Mouse (Mus musculus) MEL (cell line): ENCODE data around the gene Cadm4. TPM values are rescaled to one million over a fixed set of nuclear protein-coding genes. Genes with fewer than 3 reads are reported as not detected.

Source experiments
- DNase-seq: peaks from one replicate; pipeline ENCODE4 v3.0.0; 2011; ENCODE audit warnings: low read depth, low spot score
- H3K27ac ChIP-seq: 2 replicates; pipeline ENCODE4 v1.5.1; 2012; ENCODE audit warnings: low read depth, mild to moderate bottlenecking, control low read depth, low read length, moderate library complexity; ENCODE audit not compliant: control insufficient read depth
- H3K27me3 ChIP-seq, 2 experiments: fragments of 150-350 bp in 1 of 2; sonication (generic) in 1 of 2; 2 replicates each; pipeline ENCODE4 v1.6.1; 2012; ENCODE audit warnings: low read length in 2 of 2, mild to moderate bottlenecking in 2 of 2, improper control_type of control experiment in 1 of 2, moderate library complexity in 1 of 2; ENCODE audit not compliant: insufficient read depth in 2 of 2, control insufficient read depth in 1 of 2
- H3K36me3 ChIP-seq, 2 experiments: 2 replicates each; pipeline ENCODE4 v1.6.1; 2012 to 2014; ENCODE audit warnings: low read length in 2 of 2, improper control_type of control experiment in 1 of 2, inconsistent platforms in 1 of 2, mild to moderate bottlenecking in 1 of 2; ENCODE audit not compliant: insufficient read depth in 2 of 2, control insufficient read depth in 1 of 2
- H3K4me1 ChIP-seq, 2 experiments: fragments of 150-350 bp in 1 of 2; sonication (generic) in 1 of 2; 2 replicates each; pipeline ENCODE4 v1.6.1; 2012; ENCODE audit warnings: low read length in 2 of 2, improper control_type of control experiment in 1 of 2, mild to moderate bottlenecking in 1 of 2; ENCODE audit not compliant: insufficient read depth in 2 of 2, control insufficient read depth in 1 of 2
- H3K4me3 ChIP-seq, 2 experiments: fragments of 150-350 bp in 1 of 2; sonication (generic) in 1 of 2; 2 replicates each; pipeline ENCODE4 v1.5.1; 2012; ENCODE audit warnings: low read depth in 2 of 2, low read length in 2 of 2, mild to moderate bottlenecking in 2 of 2, moderate library complexity in 2 of 2, control low read depth in 1 of 2, improper control_type of control experiment in 1 of 2; ENCODE audit not compliant: control insufficient read depth in 1 of 2, insufficient read depth in 1 of 2
- H3K79me2 ChIP-seq: 2 replicates; pipeline ENCODE4 v1.6.1; 2012; ENCODE audit warnings: mild to moderate bottlenecking, low read length, moderate library complexity; ENCODE audit not compliant: control insufficient read depth, poor library complexity, insufficient read depth
- H3K9ac ChIP-seq: 2 replicates; pipeline ENCODE4 v1.6.1; 2012; ENCODE audit warnings: low read depth, mild to moderate bottlenecking, control low read depth, low read length, moderate library complexity; ENCODE audit not compliant: control insufficient read depth, poor library complexity, severe bottlenecking
- H3K9me3 ChIP-seq: fragments of 150-350 bp; sonication (generic); replicated peaks from 2 replicates; pipeline ENCODE4 v1.6.1; 2012; ENCODE audit warnings: mild to moderate bottlenecking, low read length, improper control_type of control experiment, moderate library complexity; ENCODE audit not compliant: insufficient read depth
- CHD2 ChIP-seq: IDR thresholded peaks from 2 replicates; pipeline ENCODE4 v1.6.1; 2011; ENCODE audit warnings: low read length, improper control_type of control experiment
- E2F4 ChIP-seq: IDR thresholded peaks from 2 replicates; pipeline ENCODE4 v1.6.1; 2011; ENCODE audit warnings: low read depth, low read length, improper control_type of control experiment, borderline replicate concordance
- ELF1 ChIP-seq: IDR thresholded peaks from 2 replicates; pipeline ENCODE4 v1.6.1; 2014; ENCODE audit warnings: low read depth, mild to moderate bottlenecking, inconsistent platforms, low read length, improper control_type of control experiment, moderate library complexity
- ETS1 ChIP-seq: IDR thresholded peaks from 2 replicates; pipeline ENCODE4 v1.6.1; 2012; ENCODE audit warnings: low read depth, mild to moderate bottlenecking, inconsistent platforms, low read length, improper control_type of control experiment, moderate library complexity
- GABPA ChIP-seq: IDR thresholded peaks from 2 replicates; pipeline ENCODE4 v1.6.1; 2012; ENCODE audit warnings: low read depth, mild to moderate bottlenecking, inconsistent platforms, low read length, improper control_type of control experiment, moderate library complexity
- GATA1 ChIP-seq: IDR thresholded peaks from 2 replicates; pipeline ENCODE4 v1.6.1; 2011; ENCODE audit warnings: low read depth, low read length, improper control_type of control experiment
- HCFC1 ChIP-seq: IDR thresholded peaks from 2 replicates; pipeline ENCODE4 v1.6.1; 2012; ENCODE audit warnings: low read depth, mild to moderate bottlenecking, inconsistent platforms, low read length, improper control_type of control experiment, moderate library complexity
- JUND ChIP-seq: IDR thresholded peaks from 2 replicates; pipeline ENCODE4 v1.6.1; 2011; ENCODE audit warnings: low read depth, mild to moderate bottlenecking, improper control_type of control experiment, low read length
- MAFK ChIP-seq: IDR thresholded peaks from 2 replicates; pipeline ENCODE4 v1.6.1; 2011; ENCODE audit warnings: low read depth, mild to moderate bottlenecking, low read length, improper control_type of control experiment, borderline replicate concordance
- MAZ ChIP-seq: IDR thresholded peaks from 2 replicates; pipeline ENCODE4 v1.6.1; 2012; ENCODE audit warnings: low read depth, mild to moderate bottlenecking, inconsistent platforms, low read length, improper control_type of control experiment
- MXI1 ChIP-seq: IDR thresholded peaks from 2 replicates; pipeline ENCODE4 v1.6.1; 2011; ENCODE audit warnings: mild to moderate bottlenecking, low read depth, low read length, improper control_type of control experiment
- MYB ChIP-seq: IDR thresholded peaks from 2 replicates; pipeline ENCODE4 v1.6.1; 2011; ENCODE audit warnings: mild to moderate bottlenecking, low read depth, low read length, improper control_type of control experiment
- NELFE ChIP-seq: IDR thresholded peaks from 2 replicates; pipeline ENCODE4 v1.6.1; 2011; ENCODE audit warnings: low read depth, low read length, improper control_type of control experiment
- NRF1 ChIP-seq: IDR thresholded peaks from 2 replicates; pipeline ENCODE4 v1.6.1; 2014; ENCODE audit warnings: low read depth, mild to moderate bottlenecking, inconsistent platforms, low read length, improper control_type of control experiment, moderate library complexity; ENCODE audit not compliant: poor library complexity, insufficient read depth, severe bottlenecking
- POLR2A ChIP-seq, 2 experiments: IDR thresholded peaks; 2 replicates each; pipeline ENCODE4 v1.6.1; 2011 to 2012; ENCODE audit warnings: low read length in 2 of 2, mild to moderate bottlenecking in 2 of 2, control low read depth in 1 of 2, improper control_type of control experiment in 1 of 2, low read depth in 1 of 2, moderate library complexity in 1 of 2; ENCODE audit not compliant: control insufficient read depth in 1 of 2, insufficient read depth in 1 of 2, poor library complexity in 1 of 2
- POLR2AphosphoS2 ChIP-seq: IDR thresholded peaks from 2 replicates; pipeline ENCODE4 v1.6.1; 2011; ENCODE audit warnings: low read length, improper control_type of control experiment
- POLR2AphosphoS5 ChIP-seq: IDR thresholded peaks from 2 replicates; pipeline ENCODE4 v1.6.1; 2012; ENCODE audit warnings: low read depth, borderline replicate concordance, mild to moderate bottlenecking, inconsistent platforms, low read length, moderate library complexity, mixed read lengths
- RAD21 ChIP-seq: IDR thresholded peaks from 2 replicates; pipeline ENCODE4 v1.6.1; 2011; ENCODE audit warnings: mild to moderate bottlenecking, low read depth, low read length, improper control_type of control experiment
- SIN3A ChIP-seq: IDR thresholded peaks from 2 replicates; pipeline ENCODE4 v1.6.1; 2012; ENCODE audit warnings: low read length, improper control_type of control experiment, inconsistent platforms
- TAL1 ChIP-seq: IDR thresholded peaks from 2 replicates; pipeline ENCODE4 v1.6.1; 2012; ENCODE audit warnings: mild to moderate bottlenecking, inconsistent platforms, low read length, moderate library complexity, mixed read lengths
- TBP ChIP-seq: IDR thresholded peaks from 2 replicates; pipeline ENCODE4 v1.8.0; 2011; ENCODE audit warnings: low read depth, low read length, improper control_type of control experiment
- TCF12 ChIP-seq: IDR thresholded peaks from 2 replicates; pipeline ENCODE4 v1.6.1; 2014; ENCODE audit warnings: low read depth, mild to moderate bottlenecking, inconsistent platforms, low read length, improper control_type of control experiment, moderate library complexity
- UBTF ChIP-seq: IDR thresholded peaks from 2 replicates; pipeline ENCODE4 v1.6.1; 2012; ENCODE audit warnings: low read depth, mild to moderate bottlenecking, inconsistent platforms, low read length, improper control_type of control experiment, moderate library complexity, borderline replicate concordance; ENCODE audit not compliant: insufficient read depth
- USF1 ChIP-seq: IDR thresholded peaks from 2 replicates; pipeline ENCODE4 v1.6.1; 2014; ENCODE audit warnings: low read depth, mild to moderate bottlenecking, inconsistent platforms, low read length, improper control_type of control experiment, moderate library complexity
- ZC3H11A ChIP-seq: IDR thresholded peaks from 2 replicates; pipeline ENCODE4 v1.6.1; 2012; ENCODE audit warnings: low read depth, mild to moderate bottlenecking, inconsistent platforms, low read length, improper control_type of control experiment
- ZKSCAN1 ChIP-seq: IDR thresholded peaks from 2 replicates; pipeline ENCODE4 v1.6.1; 2012; ENCODE audit warnings: low read depth, mild to moderate bottlenecking, inconsistent platforms, low read length, improper control_type of control experiment, moderate library complexity
- ZMIZ1 ChIP-seq: IDR thresholded peaks from 2 replicates; pipeline ENCODE4 v1.6.1; 2012; ENCODE audit warnings: low read depth, mild to moderate bottlenecking, inconsistent platforms, low read length, improper control_type of control experiment, moderate library complexity
- ZNF384 ChIP-seq: IDR thresholded peaks from 2 replicates; pipeline ENCODE4 v1.6.1; 2012; ENCODE audit warnings: low read depth, mild to moderate bottlenecking, inconsistent platforms, low read length, improper control_type of control experiment
- polyA plus RNA-seq, 2 experiments: library from polyadenylated mRNA; stranded (reverse) in 1 of 2; unstranded in 1 of 2; fragments of >175 nt in 1 of 2; fragments of >200 nt in 1 of 2; gene quantifications; 2 replicates each; pipeline versions ENCODE4 v1.2.1 to v1.2.4; 2012; ENCODE audit warnings: low replicate concordance in 2 of 2, low read depth in 1 of 2; ENCODE audit not compliant: insufficient read length in 2 of 2, insufficient read depth in 1 of 2, missing spikeins in 1 of 2
- total RNA-seq: library from RNA; depleted of rRNA; stranded (reverse); fragments of 300-350 nt; gene quantifications from 2 replicates; pipeline ENCODE4 v1.2.3, GENCODE M21; 2012

Cadm4 gene
- total and polyA plus RNA-seq, 3 experiments: 0.12 to 0.38 TPM; not detected in 1

GRCm38 (mm10) chr7:24546068-24546614 lies 64.3 kb downstream of the Cadm4 start, which contains the start of the genes Pinlyp and Xrcc1:
TSS of gene Pinlyp (minus strand) at chr7:24546118.
TSS of gene Xrcc1 (plus strand) at chr7:24546289.
- Histone ChIP-seq H3K36me3 (no peaks in the 10 kb centered on the region; a peak in 1 of 4 replicates), H3K27ac (peak within 1 kb of the TSS; percentile 65), H3K9ac (peak within 1 kb of the TSS; percentile 96), H3K27me3 (no peaks in the 10 kb centered on the region), H3K4me3 (peak within 1 kb of the TSS; percentile 84 to 93), H3K9me3 (no peaks in the 10 kb centered on the region), H3K79me2 (peaks cover 9% of the 10 kb centered on the region), H3K4me1 (peaks cover 0 to 9% of the 10 kb centered on the region in 2 experiments; a peak in 2 of 4 replicates)
- no peak for DNase-seq
- TF ChIP-seq ZC3H11A (no peak), POLR2AphosphoS5 (no peak), POLR2A (IDR thresholded peaks at IDR 0.05; ENCODE audit: control insufficient read depth in 1 of 2, insufficient read depth in 1 of 2, low read depth in 1 of 2, low read length in 2 of 2, poor library complexity in 1 of 2) (0 out of 4 replicates have a peak, but pooled peaks of 1 of the 2 experiments have one; percentile 13)

GRCm38 (mm10) chr7:24546634-24547389 lies 65.0 kb downstream of the Cadm4 start:
- Histone ChIP-seq H3K36me3 (no peaks in the 10 kb centered on the region; a peak in 1 of 4 replicates), H3K79me2 (peaks cover 9% of the 10 kb centered on the region), H3K4me3 (peak overlapping the region; percentile 84 to 93), H3K9ac (peak overlapping the region; percentile 96), H3K27ac (peak overlapping the region; percentile 65), H3K27me3 (no peaks in the 10 kb centered on the region), H3K9me3 (no peaks in the 10 kb centered on the region), H3K4me1 (peaks cover 0 to 9% of the 10 kb centered on the region in 2 experiments; a peak in 2 of 4 replicates)
- peak; percentile 99 for DNase-seq
- peak; percentile 81 for TF ChIP-seq GATA1
- peak; percentile 98 for TF ChIP-seq HCFC1
- peak; percentile 86; the same call in 1 of the 2 replicates for TF ChIP-seq MAZ
- no peak for TF ChIP-seq ZKSCAN1
- peak; percentile 66 for TF ChIP-seq ZMIZ1
- TF ChIP-seq TBP: no peak
- TF ChIP-seq JUND: no peak
- TF ChIP-seq UBTF: no peak
- TF ChIP-seq NRF1: peak; percentile 96
- TF ChIP-seq CHD2: no peak
- no peak for TF ChIP-seq POLR2AphosphoS5
- TF ChIP-seq TCF12: peak; percentile 35
- TF ChIP-seq MYB: no peak
- peak; percentile 74 to 78; a peak in 3 of 4 replicates for TF ChIP-seq POLR2A (IDR thresholded peaks at IDR 0.05; ENCODE audit: control insufficient read depth in 1 of 2, insufficient read depth in 1 of 2, low read depth in 1 of 2, low read length in 2 of 2, poor library complexity in 1 of 2)
- peak; percentile 69 for TF ChIP-seq NELFE
- peak; percentile 27; the same call in 1 of the 2 replicates for TF ChIP-seq ETS1
- TF ChIP-seq GABPA: no peak
- TF ChIP-seq ZC3H11A: no peak
- TF ChIP-seq MXI1: peak; percentile 96
- no peak for TF ChIP-seq MAFK
- TF ChIP-seq SIN3A: peak; percentile 99
- TF ChIP-seq USF1: peak; percentile 29; the same call in 1 of the 2 replicates
- peak; percentile 88 for TF ChIP-seq ELF1
- TF ChIP-seq E2F4: 0 out of 2 replicates have a peak, but pooled peaks have one; percentile 28
- no peak; the same call in 1 of the 2 replicates for TF ChIP-seq TAL1
- TF ChIP-seq POLR2AphosphoS2: no peak
- TF ChIP-seq RAD21: no peak
- no peak for TF ChIP-seq ZNF384
